Mouse (Mus musculus) hindbrain, embryonic 11.5 days (tissue): ENCODE data around the gene Phldb3. TPM values are rescaled to one million over a fixed set of nuclear protein-coding genes. Genes with fewer than 3 reads are reported as not detected.

ENCODE experiments used
- ATAC-seq: fragments of 200-750 bp; cut with Nextera tagmentation; 2 replicates; pipeline ENCODE4 v1.8.0; 2017; ENCODE audit warnings: mild to moderate bottlenecking, moderate TSS enrichment, moderate library complexity; ENCODE audit not compliant: low FRiP score
- DNase-seq: peaks from one replicate; pipeline ENCODE4 v3.0.0-alpha.2; 2015; ENCODE audit warnings: low spot score
- H3K27ac ChIP-seq: fragments of 300-500 bp; sonication (generic); 2 replicates; pipeline ENCODE4 v1.5.1; 2014; ENCODE audit warnings: mild to moderate bottlenecking, low read depth, low read length
- H3K27me3 ChIP-seq: fragments of 300-500 bp; sonication (generic); 2 replicates; pipeline ENCODE4 v1.6.1; 2014; ENCODE audit warnings: mild to moderate bottlenecking, low read length, moderate library complexity, mixed read lengths; ENCODE audit not compliant: control insufficient read depth, insufficient read depth
- H3K36me3 ChIP-seq: fragments of 300-500 bp; sonication (generic); 2 replicates; pipeline ENCODE4 v1.6.1; 2014; ENCODE audit warnings: mild to moderate bottlenecking, low read length, moderate library complexity, mixed read lengths; ENCODE audit not compliant: control insufficient read depth, insufficient read depth
- H3K4me1 ChIP-seq: fragments of 300-500 bp; sonication (generic); replicated peaks from 2 replicates; pipeline ENCODE4 v1.6.1; 2014; ENCODE audit warnings: low read length, mixed read lengths; ENCODE audit not compliant: control insufficient read depth, insufficient read depth
- H3K4me2 ChIP-seq: fragments of 300-500 bp; sonication (generic); replicated peaks from 2 replicates; pipeline ENCODE4 v1.6.1; 2014; ENCODE audit warnings: mild to moderate bottlenecking, low read depth, low read length
- H3K4me3 ChIP-seq: fragments of 300-500 bp; sonication (generic); 2 replicates; pipeline ENCODE4 v1.5.1; 2014; ENCODE audit warnings: low read depth, low read length
- H3K9ac ChIP-seq: fragments of 300-500 bp; sonication (generic); 2 replicates; pipeline ENCODE4 v1.6.1; 2014; ENCODE audit warnings: low read depth, low read length
- H3K9me3 ChIP-seq: fragments of 300-500 bp; sonication (generic); 2 replicates; pipeline ENCODE4 v1.6.1; 2016; ENCODE audit warnings: low read length; ENCODE audit not compliant: control insufficient read depth
- WGBS: fragments of 180-500 bp; shearing (Covaris S2); extraction: QIAGEN DNeasy Blood & Tissue Kit; methylation state at CpG from one replicate; pipeline ENCODE4 v1.1.7; 2014; 5-methylcytosine and 5-hydroxymethylcytosine counted together
- polyA plus RNA-seq: library from polyadenylated mRNA; unstranded; fragments of >200 nt; fragmentation: Nextera tagmentation; extraction: Ambion mirVana; gene quantifications from 2 replicates; pipeline ENCODE4 v1.2.1, GENCODE M21; 2014

Gene Phldb3
- polyA plus RNA-seq, 1 experiment from 2014 or later, result 0.09 TPM

DNA sequence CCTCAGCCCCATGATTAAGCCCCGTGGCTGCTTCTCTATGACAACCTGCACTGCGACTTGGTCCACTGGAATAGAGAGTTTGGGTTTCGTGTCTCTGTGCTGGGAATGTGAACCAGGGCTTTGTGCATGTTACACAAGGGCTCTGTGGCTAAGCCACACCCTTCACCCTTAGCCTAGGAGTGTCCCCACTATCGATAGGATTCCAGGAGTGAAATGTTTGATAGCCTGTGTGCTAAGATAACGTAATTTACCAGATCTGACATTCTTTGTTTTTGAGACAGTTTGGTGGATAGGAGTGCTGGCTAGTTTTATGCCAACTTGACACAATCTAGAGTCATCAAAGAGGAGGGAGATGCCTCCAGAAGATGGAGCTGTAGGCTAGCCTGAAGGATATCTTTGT lies 18.8 kb upstream of the Phldb3 start:
- Histone ChIP-seq H3K4me1 (0 out of 2 replicates have a peak, but pooled peaks cover 3% of the 10 kb centered on the region), H3K9me3 (no peaks in the 10 kb centered on the region), H3K27me3 (peaks cover 7% of the 10 kb centered on the region; the same call in 1 of the 2 replicates), H3K4me2 (no peak overlapping the region), H3K36me3 (no peaks in the 10 kb centered on the region), H3K27ac (no peak overlapping the region), H3K9ac (no peak overlapping the region), H3K4me3 (no peak overlapping the region)
- 79% methylated on average over 5 of the region's 5 CpGs for WGBS
- ATAC-seq (no peak), DNase-seq (no peak)

DNA sequence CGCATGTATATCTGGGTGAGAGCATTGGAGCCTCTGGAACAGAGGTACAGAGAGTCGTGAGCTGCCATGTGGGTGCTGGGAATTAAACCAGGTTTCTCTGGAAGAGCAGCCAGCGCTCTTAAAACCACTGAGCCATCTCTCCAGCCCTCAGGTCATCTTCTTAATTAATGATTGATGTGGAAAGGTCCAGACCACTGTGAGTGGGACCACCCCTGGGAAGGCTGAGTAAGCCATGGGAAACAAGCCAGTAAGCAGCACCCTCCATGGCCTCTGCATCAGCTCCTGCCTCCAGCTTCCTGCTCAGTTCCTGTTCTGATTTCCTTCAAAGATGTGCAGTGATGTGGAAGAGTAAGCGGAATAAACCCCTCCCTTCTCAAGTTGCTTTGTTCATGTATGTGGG lies 18.4 kb upstream of the Phldb3 start:
- H3K4me1 ChIP-seq, result 0 out of 2 replicates have a peak, but pooled peaks cover 3% of the 10 kb centered on the region
- no peak overlapping the region for H3K27ac ChIP-seq
- no peak overlapping the region for H3K4me2 ChIP-seq
- H3K4me3 ChIP-seq, result no peak overlapping the region
- DNase-seq, result no peak
- H3K27me3 ChIP-seq, result peaks cover 4% of the 10 kb centered on the region; the same call in 1 of the 2 replicates
- no peaks in the 10 kb centered on the region for H3K9me3 ChIP-seq
- H3K9ac ChIP-seq, result no peak overlapping the region
- no peak for ATAC-seq
- no peaks in the 10 kb centered on the region for H3K36me3 ChIP-seq
- 74% methylated on average over 4 of the region's 4 CpGs for WGBS

DNA sequence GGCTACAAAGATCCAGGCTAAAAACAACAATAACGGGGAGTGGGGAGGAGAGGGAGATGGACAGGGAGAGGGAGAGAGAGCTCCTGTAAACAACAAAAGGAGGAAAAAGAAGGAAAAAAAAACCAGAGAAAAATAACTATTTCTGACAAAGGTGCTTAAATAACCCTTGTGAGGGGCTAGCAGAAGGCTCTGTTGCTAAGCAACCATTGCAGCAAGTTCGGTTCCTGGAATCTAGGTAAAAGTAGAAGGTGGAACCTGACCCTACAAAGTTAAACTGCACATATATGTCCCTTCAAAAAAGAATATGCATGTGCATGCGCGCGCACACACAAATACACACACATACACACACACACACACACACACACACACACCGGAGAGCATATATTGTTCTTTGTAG lies 17.8 kb upstream of the Phldb3 start:
- Histone ChIP-seq H3K27me3 (peaks cover 4% of the 10 kb centered on the region; the same call in 1 of the 2 replicates), H3K9ac (no peak overlapping the region), H3K27ac (no peak overlapping the region), H3K4me2 (no peak overlapping the region), H3K4me3 (no peak overlapping the region), H3K36me3 (no peaks in the 10 kb centered on the region), H3K9me3 (no peaks in the 10 kb centered on the region), H3K4me1 (0 out of 2 replicates have a peak, but pooled peaks cover 3% of the 10 kb centered on the region)
- WGBS, result 83% methylated on average over 6 of the region's 6 CpGs
- ATAC-seq, result no peak
- no peak for DNase-seq

DNA sequence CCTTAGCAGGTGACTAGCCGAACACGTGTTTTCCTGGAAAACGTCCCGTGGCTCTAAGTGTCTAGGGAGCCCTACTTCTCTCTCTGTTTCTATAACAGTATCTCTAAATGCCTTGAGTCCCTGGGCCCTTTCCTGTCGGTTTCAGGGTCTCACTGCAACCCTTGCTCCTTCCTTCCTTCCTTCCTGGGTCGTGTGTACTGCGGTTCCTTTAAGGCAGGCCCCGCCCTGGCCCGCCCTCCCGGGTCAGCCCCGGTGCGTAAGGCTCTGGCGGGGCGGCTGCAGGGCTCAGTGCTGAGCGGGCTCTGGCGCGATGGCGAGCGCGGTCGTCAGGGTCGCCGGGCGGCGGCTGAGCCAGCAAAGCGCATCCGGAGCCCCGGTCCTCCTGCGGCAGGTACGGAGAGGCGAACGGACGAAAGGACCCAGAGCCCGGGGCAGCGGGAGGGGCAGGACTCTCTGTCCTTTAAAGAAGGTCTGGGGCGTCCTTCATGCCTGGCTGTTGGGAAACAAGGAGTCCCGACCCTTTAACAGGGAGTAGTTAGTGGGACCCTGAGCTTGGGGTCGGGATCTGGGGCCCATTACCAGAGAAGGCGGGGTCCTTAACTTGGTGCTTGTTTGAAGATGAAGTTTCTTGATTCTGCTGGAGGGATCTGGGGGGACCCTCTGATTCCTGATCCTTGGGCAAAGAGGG lies 16.8 kb upstream of the Phldb3 start:
- peak overlapping the region; percentile 59 for H3K4me2 ChIP-seq
- peaks cover 4% of the 10 kb centered on the region; the same call in 1 of the 2 replicates for H3K27me3 ChIP-seq
- peak; percentile 94 for ATAC-seq
- H3K36me3 ChIP-seq, result no peaks in the 10 kb centered on the region
- no peak overlapping the region for H3K27ac ChIP-seq
- no peaks in the 10 kb centered on the region for H3K9me3 ChIP-seq
- DNase-seq, result peak; percentile 83
- peak overlapping the region; percentile 48 for H3K4me3 ChIP-seq
- 0 out of 2 replicates have a peak, but pooled peaks cover 3% of the 10 kb centered on the region for H3K4me1 ChIP-seq
- WGBS, result 5% methylated on average over 28 of the region's 39 CpGs
- peak overlapping the region; percentile 68 for H3K9ac ChIP-seq

DNA sequence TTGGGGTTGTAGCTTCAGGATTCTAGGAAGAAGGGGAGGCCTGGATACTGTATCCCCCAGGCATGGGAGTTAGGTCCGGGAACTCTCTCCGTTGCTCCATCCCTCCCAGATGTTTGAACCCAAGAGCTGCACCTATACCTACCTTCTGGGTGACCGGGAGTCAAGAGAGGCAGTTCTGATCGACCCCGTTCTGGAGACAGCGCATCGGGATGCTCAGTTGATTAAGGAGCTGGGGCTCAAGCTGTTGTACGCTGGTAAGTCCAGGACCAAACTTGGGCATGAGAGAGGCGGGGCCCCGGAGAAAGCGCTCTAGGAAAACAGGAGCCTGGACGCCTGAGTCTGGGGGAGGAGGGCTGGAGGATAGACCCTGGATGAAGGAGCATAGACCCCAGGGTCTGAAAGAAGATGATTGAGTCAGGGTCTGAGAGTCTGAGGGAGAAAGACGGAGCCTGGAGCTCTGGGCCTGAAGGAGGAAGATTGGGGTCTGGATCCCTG lies 16.2 kb upstream of the Phldb3 start:
- no peak overlapping the region for H3K27ac ChIP-seq
- H3K4me1 ChIP-seq, result 0 out of 2 replicates have a peak, but pooled peaks cover 3% of the 10 kb centered on the region
- peak; percentile 14; the same call in 1 of the 2 replicates for ATAC-seq
- peak; percentile 39 for DNase-seq
- peak overlapping the region; percentile 59 for H3K4me2 ChIP-seq
- peak overlapping the region; percentile 68; the same call in 1 of the 2 replicates for H3K9ac ChIP-seq
- whole genome bisulfite sequencing, result 2% methylated on average over 13 of the region's 13 CpGs
- H3K4me3 ChIP-seq, result peak overlapping the region; percentile 48
- peaks cover 4% of the 10 kb centered on the region; the same call in 1 of the 2 replicates for H3K27me3 ChIP-seq
- no peaks in the 10 kb centered on the region for H3K9me3 ChIP-seq
- H3K36me3 ChIP-seq, result no peaks in the 10 kb centered on the region

DNA sequence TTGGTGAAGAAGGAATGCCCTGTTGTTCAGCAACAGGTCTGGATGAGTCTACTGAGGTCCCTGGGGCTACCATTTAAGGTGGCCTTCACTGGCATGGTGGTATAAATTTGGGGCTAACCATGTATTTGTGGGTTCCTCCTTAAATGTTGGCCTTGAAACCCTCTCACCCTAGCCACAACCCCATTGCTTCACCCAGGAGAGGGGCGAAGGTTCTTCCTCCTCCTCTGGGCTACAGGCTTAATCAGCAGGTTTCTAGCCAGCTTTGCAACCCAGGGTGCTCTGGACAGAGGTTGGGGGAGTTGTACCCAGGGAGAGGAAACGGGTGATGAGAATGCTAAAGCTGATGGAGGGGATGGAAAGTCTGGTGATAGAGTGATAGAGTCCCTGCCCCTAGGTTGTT lies 15.1 kb upstream of the Phldb3 start:
- H3K9me3 ChIP-seq, result no peaks in the 10 kb centered on the region
- ATAC-seq, result no peak
- 84% methylated on average over 2 of the region's 2 CpGs for WGBS

DNA sequence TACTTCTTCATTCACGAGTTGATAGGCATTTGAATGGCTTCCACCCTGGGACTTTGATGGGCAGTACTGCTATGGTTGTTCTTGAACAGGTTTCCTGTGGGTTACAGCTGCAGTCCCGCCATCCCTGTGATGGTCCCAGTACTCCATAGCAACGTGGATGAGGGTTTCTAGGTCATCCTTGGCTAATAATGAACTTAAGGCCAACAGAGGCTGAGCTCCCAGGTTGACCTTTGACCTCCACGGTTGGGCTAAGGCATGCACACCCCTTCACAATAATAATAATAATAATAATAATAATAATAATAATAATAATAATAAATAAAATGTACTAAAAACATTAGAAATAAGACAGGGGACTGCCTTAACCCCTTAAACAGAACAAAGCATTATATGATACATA lies 12.4 kb upstream of the Phldb3 start:
- Histone ChIP-seq H3K36me3 (no peaks in the 10 kb centered on the region), H3K9ac (no peak overlapping the region), H3K4me2 (no peak overlapping the region), H3K27ac (no peak overlapping the region), H3K4me3 (no peak overlapping the region), H3K27me3 (peaks cover 4% of the 10 kb centered on the region; the same call in 1 of the 2 replicates), H3K9me3 (no peaks in the 10 kb centered on the region), H3K4me1 (0 out of 2 replicates have a peak, but pooled peaks cover 3% of the 10 kb centered on the region)
- ATAC-seq (no peak), DNase-seq (no peak)
- 76% methylated on average over 4 of the region's 4 CpGs for WGBS

More for the DNA sequence above, 15.1 kb upstream of the Phldb3 start:
- no peaks in the 10 kb centered on the region for H3K36me3 ChIP-seq
- DNase-seq, result no peak
- H3K27ac ChIP-seq, result no peak overlapping the region
- H3K4me1 ChIP-seq, result 0 out of 2 replicates have a peak, but pooled peaks cover 3% of the 10 kb centered on the region
- H3K4me3 ChIP-seq, result no peak overlapping the region
- H3K27me3 ChIP-seq, result peaks cover 4% of the 10 kb centered on the region; the same call in 1 of the 2 replicates
- H3K4me2 ChIP-seq, result no peak overlapping the region
- no peak overlapping the region for H3K9ac ChIP-seq

DNA sequence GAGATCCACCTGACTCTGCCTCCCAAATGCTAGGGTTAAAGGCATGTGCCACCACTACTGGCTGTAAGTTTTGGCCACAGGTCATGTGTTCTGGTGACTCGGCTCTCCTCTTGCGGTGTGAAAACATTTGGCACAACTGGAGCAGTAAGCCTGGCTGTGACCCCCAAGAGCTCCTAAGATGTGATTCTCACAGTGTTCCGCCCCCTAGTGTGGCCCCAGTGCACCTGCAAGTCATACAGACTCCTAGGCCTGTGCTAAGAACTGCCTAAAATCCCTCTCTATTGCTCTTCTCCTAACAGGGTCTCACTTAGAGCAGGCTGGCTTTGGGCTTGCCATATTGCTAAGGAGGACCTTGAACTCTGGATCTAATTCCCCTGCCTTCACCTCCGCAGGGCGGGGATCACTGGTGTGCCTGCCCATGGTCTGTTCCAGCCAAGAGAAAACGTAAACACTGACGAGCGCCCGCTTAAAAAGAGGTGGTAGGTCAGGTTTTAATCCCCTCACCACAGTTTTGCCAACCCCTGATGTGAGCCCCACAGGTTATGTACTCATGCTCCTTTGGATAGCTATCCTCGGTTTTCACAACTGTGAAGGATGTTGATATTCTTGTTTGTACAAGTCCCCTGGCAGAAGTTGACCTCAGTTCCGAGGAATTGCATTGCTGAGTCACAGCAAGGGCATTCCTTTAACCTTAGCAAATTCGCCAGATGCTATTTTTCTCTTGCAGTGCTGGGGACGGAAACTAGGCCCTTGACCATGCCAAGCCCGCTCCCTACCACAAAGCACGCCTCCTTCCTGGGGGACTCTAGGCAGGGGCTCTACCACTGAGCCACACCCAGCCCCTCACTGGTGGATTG lies 11.1 kb upstream of the Phldb3 start:
- Histone ChIP-seq H3K4me1 (0 out of 2 replicates have a peak, but pooled peaks cover under 1% of the 10 kb centered on the region), H3K4me3 (no peak overlapping the region), H3K27ac (no peak overlapping the region), H3K36me3 (no peaks in the 10 kb centered on the region), H3K9me3 (no peaks in the 10 kb centered on the region), H3K9ac (no peak overlapping the region), H3K27me3 (peaks cover 4% of the 10 kb centered on the region; the same call in 1 of the 2 replicates), H3K4me2 (no peak overlapping the region)
- WGBS, result 65% methylated on average over 15 of the region's 15 CpGs
- ATAC-seq (no peak), DNase-seq (no peak)
